Mouse (Mus musculus) embryonic facial prominence, embryonic 15.5 days (tissue): ENCODE data around the gene Ssh1. TPM values are rescaled to one million over a fixed set of nuclear protein-coding genes. Genes with fewer than 3 reads are reported as not detected.

ENCODE experiments used
- ATAC-seq: fragments of 200-750 bp; cut with Nextera tagmentation; 2 replicates; pipeline ENCODE4 v1.8.0; 2017; ENCODE audit warnings: low read depth, moderate TSS enrichment; ENCODE audit not compliant: insufficient number of reproducible peaks, low FRiP score, low TSS enrichment
- H3K27ac ChIP-seq: fragments of 300-500 bp; sonication (generic); replicated peaks from 2 replicates; pipeline ENCODE4 v1.5.1; 2015; ENCODE audit warnings: mild to moderate bottlenecking, inconsistent platforms
- H3K27me3 ChIP-seq: fragments of 300-500 bp; sonication (generic); 2 replicates; pipeline ENCODE4 v1.6.1; 2015; ENCODE audit warnings: inconsistent platforms
- H3K36me3 ChIP-seq: fragments of 300-500 bp; sonication (generic); 2 replicates; pipeline ENCODE4 v1.6.1; 2015; ENCODE audit warnings: mild to moderate bottlenecking, inconsistent platforms
- H3K4me1 ChIP-seq: fragments of 300-500 bp; sonication (generic); 2 replicates; pipeline ENCODE4 v1.6.1; 2015; ENCODE audit warnings: inconsistent platforms
- H3K4me2 ChIP-seq: fragments of 300-500 bp; sonication (generic); replicated peaks from 2 replicates; pipeline ENCODE4 v1.6.1; 2015; ENCODE audit warnings: mild to moderate bottlenecking, inconsistent platforms
- H3K4me3 ChIP-seq: fragments of 300-500 bp; sonication (generic); replicated peaks from 2 replicates; pipeline ENCODE4 v1.5.1; 2015; ENCODE audit warnings: mild to moderate bottlenecking, inconsistent platforms
- H3K9ac ChIP-seq: fragments of 300-500 bp; sonication (generic); 2 replicates; pipeline ENCODE4 v1.6.1; 2015; ENCODE audit warnings: inconsistent platforms
- H3K9me3 ChIP-seq: fragments of 300-500 bp; sonication (generic); replicated peaks from 2 replicates; pipeline ENCODE4 v1.6.1; 2016; ENCODE audit warnings: inconsistent platforms
- WGBS: fragments of 180-500 bp; shearing (Covaris S2); methylation state at CpG from one replicate; pipeline ENCODE4 v1.1.7; 2015; 5-methylcytosine and 5-hydroxymethylcytosine counted together
- polyA plus RNA-seq: library from polyadenylated mRNA; unstranded; fragments of >200 nt; fragmentation: Nextera tagmentation; extraction: Ambion mirVana; gene quantifications from 2 replicates; pipeline ENCODE4 v1.2.1, GENCODE M21; 2015

The Ssh1 gene
- polyA plus RNA-seq: 10.7 and 12.8 TPM in 2 replicates

DNA sequence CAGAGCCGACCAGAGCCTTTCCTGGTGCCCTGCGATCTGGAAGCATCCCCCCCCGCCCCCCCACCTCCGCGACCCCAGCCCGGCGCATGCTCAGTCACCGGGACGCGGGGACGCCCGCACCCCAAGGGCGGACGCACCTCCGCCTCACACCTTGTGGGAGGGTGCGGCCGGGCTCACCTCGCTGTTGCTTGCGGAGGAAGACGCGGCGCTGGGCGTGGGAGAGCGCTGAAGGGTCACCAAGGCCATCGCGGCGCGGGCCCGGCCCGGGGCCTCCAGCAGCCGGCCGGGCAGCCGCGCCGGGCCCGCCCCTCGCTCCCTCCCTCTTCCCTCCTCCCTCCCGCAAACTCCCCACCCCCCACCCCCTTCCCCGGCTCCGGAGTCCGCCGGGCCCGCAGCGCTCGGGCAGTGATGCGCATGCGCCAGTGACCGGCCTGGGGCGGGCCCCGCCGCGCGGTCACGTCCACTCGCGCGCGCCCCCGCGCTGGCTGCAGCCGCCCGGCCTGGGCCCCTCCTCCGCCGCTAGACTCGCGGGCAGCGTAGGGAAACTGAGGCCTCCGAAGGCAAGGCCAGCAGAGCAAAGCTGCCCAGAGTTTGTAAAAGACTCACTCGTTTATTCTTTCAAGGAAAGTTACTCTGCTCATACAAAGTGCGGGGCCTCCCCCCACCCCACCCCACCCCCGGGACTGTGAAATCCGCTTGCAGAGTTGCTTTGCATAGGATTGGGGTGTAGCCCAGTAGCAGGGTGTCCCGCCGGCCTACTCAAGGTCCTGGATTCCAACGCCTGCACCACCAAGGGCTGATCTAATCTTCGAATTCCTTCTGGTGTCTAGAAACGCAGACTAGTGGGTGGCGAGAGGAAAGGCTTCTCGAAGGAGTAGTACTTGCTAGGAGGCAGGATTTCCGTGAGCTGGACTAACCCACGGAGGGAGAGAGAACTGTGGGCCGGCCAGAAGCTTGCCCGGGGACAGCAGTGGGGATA lies at the start of gene Ssh1:
Ssh1 (minus strand) TSS at position 408 of the 979 bp plus-strand sequence.
- peak within 1 kb of the TSS; percentile 85 for H3K9ac ChIP-seq
- peaks cover 38% of the 10 kb centered on the region for H3K4me1 ChIP-seq
- H3K36me3 ChIP-seq: peaks cover 2% of the 10 kb centered on the region; the same call in 1 of the 2 replicates
- no peaks in the 10 kb centered on the region for H3K9me3 ChIP-seq
- H3K27ac ChIP-seq: peak within 1 kb of the TSS; percentile 92
- peak within 1 kb of the TSS; percentile 70 for H3K4me2 ChIP-seq
- H3K4me3 ChIP-seq: peak within 1 kb of the TSS; percentile 82
- WGBS: under 1% methylated on average over 68 of the region's 83 CpGs
- peak; percentile 90 for ATAC-seq
- no peaks in the 10 kb centered on the region for H3K27me3 ChIP-seq

DNA sequence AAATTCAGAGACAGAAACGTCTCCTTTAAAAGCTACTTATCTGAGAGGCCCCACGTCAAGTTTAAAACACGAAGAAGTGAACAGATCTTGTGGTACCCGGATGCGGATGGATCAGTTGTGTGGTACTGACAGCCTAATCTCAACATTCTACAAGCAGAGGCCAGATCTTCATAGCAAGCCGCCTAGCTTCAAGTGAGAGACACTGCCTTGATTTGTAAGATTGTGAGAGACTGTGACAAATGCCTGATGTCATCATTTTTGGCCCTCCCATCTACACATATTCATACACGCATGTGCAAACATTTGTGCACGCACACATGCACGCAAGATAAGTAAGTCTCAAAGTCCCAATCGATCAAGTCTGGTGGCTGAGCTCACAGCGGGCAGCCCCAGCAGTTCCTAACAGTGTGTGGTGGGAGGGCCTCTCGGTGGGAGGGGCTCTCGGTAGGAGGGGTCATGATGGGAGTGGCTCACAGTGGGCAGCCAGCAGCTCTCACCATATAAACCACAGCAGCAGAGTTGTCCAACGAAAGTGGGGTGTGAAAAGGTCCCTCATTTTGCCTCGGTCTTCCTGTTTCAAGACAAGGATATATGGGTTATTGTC lies 47.7 kb upstream of the Ssh1 start:
- Histone ChIP-seq H3K4me1 (no peaks in the 10 kb centered on the region), H3K36me3 (no peaks in the 10 kb centered on the region), H3K4me3 (no peak overlapping the region), H3K4me2 (0 out of 2 replicates have a peak overlapping the region, but pooled peaks have one; percentile 19), H3K27me3 (no peaks in the 10 kb centered on the region), H3K9me3 (no peaks in the 10 kb centered on the region), H3K27ac (no peak overlapping the region), H3K9ac (no peak overlapping the region)
- WGBS: 21% methylated on average over 15 of the region's 15 CpGs
- ATAC-seq: 0 out of 2 replicates have a peak, but pooled peaks have one; percentile 51

DNA sequence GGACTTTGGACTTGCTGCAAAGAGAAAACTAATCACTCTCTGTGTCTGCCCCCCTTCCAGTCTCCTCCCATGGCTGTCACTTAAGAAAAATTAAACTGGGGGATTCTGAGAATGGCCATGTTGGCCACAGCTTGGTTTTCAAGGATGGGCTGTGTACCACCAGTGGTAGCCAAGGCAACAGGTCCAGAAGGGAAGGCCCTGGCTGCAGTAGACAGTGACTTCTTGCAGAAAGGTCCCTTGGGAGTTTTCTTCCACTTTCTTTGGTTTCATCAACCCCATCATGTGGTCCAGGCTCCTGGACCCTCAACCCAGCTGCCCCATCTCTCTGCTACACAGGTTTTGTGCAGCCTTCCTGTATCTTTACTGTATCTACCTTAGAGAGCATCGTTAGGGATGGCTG lies 47.2 kb upstream of the Ssh1 start:
- no peak overlapping the region for H3K9ac ChIP-seq

DNA sequence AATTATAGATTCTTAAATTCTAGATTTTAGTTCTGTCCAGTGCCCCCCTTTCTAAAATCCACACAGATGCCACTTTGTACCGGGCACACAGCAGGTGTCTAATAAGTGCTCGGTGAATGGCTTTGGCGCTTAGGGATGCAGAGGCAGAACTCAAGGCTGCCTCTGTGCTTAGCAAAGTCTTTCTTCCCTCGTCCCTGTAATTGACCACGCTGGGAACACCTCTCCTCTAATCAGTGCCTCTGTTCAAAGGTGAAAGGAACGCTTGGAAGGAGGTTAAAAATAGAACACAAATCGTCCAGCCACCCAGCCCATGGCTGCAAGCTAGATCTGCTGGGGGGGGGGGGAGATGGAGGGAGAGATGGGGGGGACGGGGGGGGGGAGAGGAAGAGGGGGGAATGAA lies 46.8 kb upstream of the Ssh1 start:
- no peaks in the 10 kb centered on the region for H3K4me1 ChIP-seq
- H3K4me3 ChIP-seq: no peak overlapping the region
- 22% methylated on average over 8 of the region's 8 CpGs for WGBS
- no peaks in the 10 kb centered on the region for H3K9me3 ChIP-seq
- H3K9ac ChIP-seq: no peak overlapping the region
- no peak overlapping the region for H3K4me2 ChIP-seq
- H3K36me3 ChIP-seq: no peaks in the 10 kb centered on the region
- ATAC-seq: no peak
- H3K27me3 ChIP-seq: no peaks in the 10 kb centered on the region
- H3K27ac ChIP-seq: no peak overlapping the region

More for the DNA sequence above, 47.2 kb upstream of the Ssh1 start:
- H3K4me3 ChIP-seq: no peak overlapping the region
- no peak for ATAC-seq
- H3K27me3 ChIP-seq: no peaks in the 10 kb centered on the region
- H3K4me2 ChIP-seq: no peak overlapping the region
- H3K27ac ChIP-seq: no peak overlapping the region
- no peaks in the 10 kb centered on the region for H3K36me3 ChIP-seq
- no peaks in the 10 kb centered on the region for H3K4me1 ChIP-seq
- H3K9me3 ChIP-seq: no peaks in the 10 kb centered on the region
- WGBS: 56% methylated on average over 1 of the region's 1 CpGs

DNA sequence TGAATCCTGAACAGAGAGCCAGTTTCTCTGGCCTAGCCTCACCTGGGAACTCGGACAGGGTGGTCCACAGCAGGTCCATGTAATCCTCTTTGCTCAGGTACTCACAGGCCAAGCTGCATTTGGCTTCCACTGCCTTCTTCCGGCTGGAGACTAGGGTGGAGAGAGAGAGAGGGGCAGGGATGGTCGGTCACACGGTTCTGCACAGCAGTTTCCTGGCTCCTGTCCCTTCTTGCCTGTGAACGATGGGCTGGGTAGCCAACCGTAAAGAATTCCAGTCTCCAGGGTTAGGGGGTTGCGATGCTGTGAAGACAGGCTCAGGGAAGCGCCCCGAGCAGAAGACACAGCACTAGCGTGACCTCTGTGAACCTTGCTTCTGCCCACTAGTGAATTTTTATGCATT lies 41.4 kb upstream of the Ssh1 start:
- Histone ChIP-seq H3K4me2 (no peak overlapping the region), H3K36me3 (no peaks in the 10 kb centered on the region), H3K27me3 (no peaks in the 10 kb centered on the region), H3K9me3 (no peaks in the 10 kb centered on the region), H3K4me3 (no peak overlapping the region), H3K27ac (no peak overlapping the region), H3K9ac (no peak overlapping the region), H3K4me1 (no peaks in the 10 kb centered on the region)
- WGBS: 55% methylated on average over 10 of the region's 10 CpGs
- no peak for ATAC-seq

DNA sequence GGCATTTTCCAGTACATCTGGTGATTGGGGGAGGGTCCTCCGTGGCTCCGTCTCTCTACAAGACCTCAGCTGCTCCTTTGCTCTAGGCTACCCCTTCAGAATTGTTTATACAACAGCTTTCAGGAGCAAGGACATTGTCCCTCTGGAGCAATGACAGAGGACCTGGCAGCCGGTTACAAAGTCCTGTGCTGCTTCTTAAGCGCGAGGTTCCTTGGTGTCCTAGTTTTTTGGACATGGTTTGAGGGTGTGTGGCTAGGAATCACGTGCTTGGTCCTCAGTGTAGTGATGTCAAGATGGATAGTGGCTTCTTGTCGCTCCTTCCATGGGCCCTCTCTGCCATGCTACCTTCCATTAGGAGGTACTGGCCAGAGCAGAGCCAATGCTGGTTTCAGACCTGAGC lies 40.7 kb upstream of the Ssh1 start:
- 71% methylated on average over 7 of the region's 7 CpGs for WGBS
- no peak for ATAC-seq

DNA sequence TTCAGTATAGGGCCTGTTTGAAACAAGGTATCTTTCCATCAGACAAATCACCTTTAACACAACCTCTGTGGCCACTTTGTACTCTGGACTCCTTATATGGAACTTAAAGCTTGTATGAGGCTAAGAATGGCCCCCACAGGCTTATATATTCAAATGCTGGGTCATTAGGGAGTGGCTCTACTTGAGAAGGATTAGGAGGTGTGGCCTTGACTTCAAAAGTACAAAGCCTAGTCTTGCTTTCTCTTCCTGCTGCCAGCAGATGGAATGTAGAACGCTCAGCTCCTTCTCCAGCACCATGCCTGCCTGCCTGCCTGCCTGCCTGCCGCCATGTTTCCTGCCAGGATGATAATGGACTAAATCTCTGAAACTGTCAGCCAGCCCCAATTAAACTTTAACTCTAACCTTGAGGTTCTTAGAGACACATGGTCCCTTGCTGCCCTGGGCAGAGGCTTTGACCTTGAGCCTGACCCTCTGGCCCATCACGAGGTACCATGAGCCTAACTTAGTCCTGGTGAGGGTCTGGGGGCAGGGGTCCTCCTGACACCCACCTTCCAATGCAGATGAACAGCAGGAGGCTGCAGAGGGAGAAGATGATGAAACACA lies 38.6 kb upstream of the Ssh1 start:
- Histone ChIP-seq H3K9ac (no peak overlapping the region), H3K4me2 (no peak overlapping the region), H3K9me3 (no peaks in the 10 kb centered on the region), H3K36me3 (no peaks in the 10 kb centered on the region), H3K27me3 (no peaks in the 10 kb centered on the region), H3K4me3 (no peak overlapping the region), H3K4me1 (no peaks in the 10 kb centered on the region), H3K27ac (no peak overlapping the region)
- WGBS: 77% methylated on average over 3 of the region's 3 CpGs
- ATAC-seq: no peak

More for the DNA sequence above, 40.7 kb upstream of the Ssh1 start:
- H3K4me2 ChIP-seq: no peak overlapping the region
- H3K27me3 ChIP-seq: no peaks in the 10 kb centered on the region
- no peaks in the 10 kb centered on the region for H3K36me3 ChIP-seq
- H3K27ac ChIP-seq: no peak overlapping the region
- no peaks in the 10 kb centered on the region for H3K4me1 ChIP-seq
- no peak overlapping the region for H3K9ac ChIP-seq
- no peak overlapping the region for H3K4me3 ChIP-seq
- H3K9me3 ChIP-seq: no peaks in the 10 kb centered on the region

DNA sequence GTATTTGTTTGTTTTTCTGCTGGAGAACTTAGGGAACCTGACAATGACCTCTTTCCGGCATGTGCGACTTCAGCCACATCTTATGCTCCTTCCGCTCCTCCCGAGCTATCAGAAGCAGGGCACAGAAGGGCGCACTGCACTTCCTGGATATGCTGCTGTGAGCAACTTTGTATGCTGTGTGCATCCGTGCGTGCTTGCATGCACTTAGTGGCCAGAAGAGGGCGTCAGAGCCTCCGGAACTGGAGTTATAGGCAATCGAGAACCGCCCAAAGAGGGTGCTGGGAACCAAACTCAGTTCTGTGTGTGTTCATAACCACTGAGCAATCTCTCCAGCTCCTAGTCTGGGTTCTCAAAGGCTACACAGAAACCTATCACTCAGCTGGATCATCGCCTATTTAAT lies 37.0 kb upstream of the Ssh1 start:
- Histone ChIP-seq H3K9me3 (no peaks in the 10 kb centered on the region), H3K27me3 (no peaks in the 10 kb centered on the region), H3K36me3 (no peaks in the 10 kb centered on the region), H3K4me2 (no peak overlapping the region), H3K27ac (no peak overlapping the region), H3K9ac (no peak overlapping the region), H3K4me3 (no peak overlapping the region), H3K4me1 (no peaks in the 10 kb centered on the region)
- ATAC-seq: no peak
- 90% methylated on average over 12 of the region's 12 CpGs for WGBS

DNA sequence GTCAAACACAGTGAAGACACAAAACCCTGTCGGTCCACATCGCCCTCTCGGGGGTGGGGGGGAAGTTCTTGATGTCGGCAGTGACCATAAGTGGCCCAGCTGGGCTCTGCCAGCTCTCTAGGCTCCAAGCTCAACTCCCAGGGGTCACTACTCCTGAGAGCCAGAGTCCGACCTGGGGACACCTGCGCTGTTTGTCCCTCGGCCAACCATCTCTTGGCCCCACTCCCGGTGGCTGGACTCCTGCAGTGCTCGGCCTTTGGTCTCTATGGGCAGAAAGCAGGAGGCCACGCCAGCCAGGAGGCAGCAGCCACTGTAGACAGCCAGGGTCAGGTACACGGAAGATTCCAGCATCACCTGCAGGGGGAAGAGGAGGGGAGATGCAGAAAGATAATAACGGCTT lies 34.4 kb upstream of the Ssh1 start:
- no peaks in the 10 kb centered on the region for H3K27me3 ChIP-seq

DNA sequence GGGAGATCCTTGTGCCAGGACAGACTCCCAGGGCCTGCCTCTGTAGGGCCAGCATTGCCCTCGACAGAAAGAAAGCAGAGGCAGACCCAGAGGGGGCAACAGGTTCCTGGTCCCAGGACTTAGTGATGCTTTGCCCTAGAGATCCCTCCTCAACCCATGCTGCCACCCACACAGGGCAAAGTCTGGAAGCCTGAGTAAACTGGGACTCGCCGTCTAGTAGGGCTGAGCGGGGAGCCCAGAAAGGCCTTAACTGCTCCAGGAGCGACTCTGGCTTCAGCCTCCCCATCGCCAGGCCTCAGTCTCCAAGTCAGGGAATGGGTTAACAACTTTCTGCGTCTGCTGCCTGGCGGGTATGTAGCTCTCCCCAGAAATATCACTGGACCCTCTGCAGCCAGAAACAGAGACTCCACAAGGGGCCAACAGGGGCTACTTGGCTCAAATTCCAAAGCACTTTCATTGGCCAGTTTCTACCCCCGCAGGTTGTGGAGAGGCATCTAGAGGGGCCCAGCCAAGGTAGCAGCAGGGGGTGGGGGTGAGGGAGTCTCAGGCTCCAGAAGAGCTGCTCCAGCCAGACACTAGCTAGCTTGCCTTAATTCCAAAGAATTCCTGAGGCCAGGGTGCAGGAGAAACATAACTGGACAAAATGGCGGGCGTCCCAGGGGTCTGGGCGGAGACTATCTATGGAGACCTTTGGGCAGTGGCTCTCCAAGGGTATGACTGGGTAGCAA lies 33.7 kb upstream of the Ssh1 start:
- H3K27me3 ChIP-seq: no peaks in the 10 kb centered on the region
- no peaks in the 10 kb centered on the region for H3K36me3 ChIP-seq
- H3K9ac ChIP-seq: no peak overlapping the region
- no peak for ATAC-seq
- WGBS: 85% methylated on average over 12 of the region's 12 CpGs
- H3K9me3 ChIP-seq: no peaks in the 10 kb centered on the region
- no peaks in the 10 kb centered on the region for H3K4me1 ChIP-seq
- no peak overlapping the region for H3K27ac ChIP-seq
- H3K4me2 ChIP-seq: no peak overlapping the region
- H3K4me3 ChIP-seq: no peak overlapping the region

More for the DNA sequence above, 34.4 kb upstream of the Ssh1 start:
- no peak overlapping the region for H3K27ac ChIP-seq
- no peaks in the 10 kb centered on the region for H3K9me3 ChIP-seq
- no peak overlapping the region for H3K9ac ChIP-seq
- H3K4me2 ChIP-seq: no peak overlapping the region
- no peak for ATAC-seq
- WGBS: 82% methylated on average over 12 of the region's 12 CpGs
- H3K4me1 ChIP-seq: no peaks in the 10 kb centered on the region
- no peaks in the 10 kb centered on the region for H3K36me3 ChIP-seq
- no peak overlapping the region for H3K4me3 ChIP-seq

DNA sequence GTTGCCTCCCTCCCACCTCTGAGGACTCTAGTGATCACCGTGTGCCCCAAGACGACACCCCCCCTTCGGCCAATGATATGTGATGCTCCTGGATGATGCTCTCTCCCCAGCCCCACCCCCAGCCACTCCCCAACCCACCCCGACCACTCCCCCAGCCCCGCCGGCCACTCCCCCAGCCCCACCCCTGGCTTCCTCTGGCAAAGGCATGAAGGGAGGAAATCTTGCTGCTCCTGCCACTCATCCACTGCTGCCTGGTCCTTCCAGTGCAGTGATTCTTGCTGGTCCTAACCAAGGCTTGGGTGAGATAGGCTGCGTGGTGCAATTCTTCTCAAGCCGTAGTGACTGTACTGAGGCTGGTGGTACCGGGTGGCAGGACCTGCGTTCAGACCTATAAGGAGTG lies 31.2 kb upstream of the Ssh1 start:
- Histone ChIP-seq H3K27me3 (no peaks in the 10 kb centered on the region), H3K4me3 (no peak overlapping the region), H3K4me1 (no peaks in the 10 kb centered on the region), H3K9me3 (no peaks in the 10 kb centered on the region), H3K9ac (no peak overlapping the region), H3K36me3 (no peaks in the 10 kb centered on the region), H3K27ac (no peak overlapping the region), H3K4me2 (no peak overlapping the region)
- WGBS: 9% methylated on average over 10 of the region's 10 CpGs
- ATAC-seq: no peak
